Mouse (Mus musculus) central nervous system, embryonic 11.5 days (tissue): ENCODE results near the gene Clk4. TPM values are rescaled to one million over a fixed set of nuclear protein-coding genes. Genes with fewer than 3 reads are reported as not detected.

ENCODE experiments used
- polyA plus RNA-seq: library from polyadenylated mRNA; depleted of rRNA; stranded (reverse); fragments of >200 nt; gene quantifications from 2 replicates; pipeline ENCODE4 v1.2.3, GENCODE M21; 2012; rRNA removed

Gene Clk4
- 158 and 190 TPM in 2 replicates for polyA plus RNA-seq

GRCm38 (mm10) chr11:51261680-51262219 is at the start of gene Clk4:
Gene Clk4 (plus strand): TSS chr11:51261730.

GRCm38 (mm10) chr11:51220308-51220707 is 41.2 kb upstream of the Clk4 start, which contains the start of gene Gm12569:
Gene Gm12569 (plus strand): TSS chr11:51220473.

GRCm38 (mm10) chr11:51262342-51263285 is 1.1 kb downstream of the Clk4 start, which contains the start of gene BC049762:
Gene BC049762 (minus strand): TSS chr11:51263046.

GRCm38 (mm10) chr11:51289564-51290041 is 28.1 kb downstream of the Clk4 start, which contains the start of gene Col23a1:
Gene Col23a1 (plus strand): TSS chr11:51289920.

Other genes with a start within 250 kb of the Clk4 start
- not detected in 2 replicates for gene Olfr54, start 247.5 kb upstream of the Clk4 start, polyA plus RNA-seq
- not detected in 2 replicates for gene Olfr1375, start 213.6 kb upstream of the Clk4 start, polyA plus RNA-seq
- gene Zfp354a, start 202.5 kb upstream of the Clk4 start, polyA plus RNA-seq = 9.7 and 12.6 TPM in 2 replicates
- not detected in 2 replicates for gene Gm12569, start 41.3 kb upstream of the Clk4 start, polyA plus RNA-seq
- 0.20 and 0.36 TPM in 2 replicates for gene BC049762, start 1.3 kb downstream of the Clk4 start, polyA plus RNA-seq
- gene Col23a1, start 28.2 kb downstream of the Clk4 start, polyA plus RNA-seq = 18.1 and 20.1 TPM in 2 replicates